ENCODE assay signal across 22 mouse cellular contexts in the genomic region with DNA sequence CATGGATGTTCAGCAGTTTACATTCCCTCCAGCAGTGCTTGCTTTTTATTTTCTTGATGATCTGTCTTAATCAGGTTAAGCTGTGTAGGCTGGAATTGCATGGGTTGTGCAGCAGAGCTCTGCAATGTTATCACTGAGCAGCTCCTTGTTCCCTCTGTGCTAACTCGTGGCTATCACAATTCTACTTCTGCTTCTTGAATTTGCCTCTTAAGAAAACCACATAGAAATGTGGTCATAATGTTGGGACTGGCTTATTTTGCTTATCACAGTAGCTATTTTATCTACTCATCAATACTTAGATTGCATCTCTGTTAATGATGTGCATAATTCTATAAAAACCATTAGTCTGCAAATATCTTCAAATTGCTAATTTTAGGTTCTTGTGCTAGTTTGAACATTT. TPM values are rescaled to one million over a fixed set of nuclear protein-coding genes. Genes with fewer than 3 reads are reported as not detected.
"Had no signal": no experiment of that assay in that cellular context is flagged by ENCODE, and none has a peak within 500 bp of the region (broad histone marks: within the 10 kb centered on the region; RNA-seq: fewer than 3 reads in every experiment).

No protein-coding gene starts in this region.

- H3K4me2 ChIP-seq: liver, embryonic 15.5 days; lung, embryonic 15.5 days; midbrain, embryonic 11.5 days; midbrain, embryonic 13.5 days; midbrain, embryonic 15.5 days; neural tube, embryonic 13.5 days; neural tube, embryonic 15.5 days had no signal

- H3K36me3 ChIP-seq: liver, embryonic 15.5 days had no signal

- H3K27ac ChIP-seq: liver, embryonic 15.5 days; lung, embryonic 15.5 days; macrophage; midbrain, embryonic 13.5 days; midbrain, embryonic 15.5 days; neural tube, embryonic 13.5 days; neural tube, embryonic 15.5 days had no signal

- H3K4me3 ChIP-seq: liver, embryonic 15.5 days; lung, embryonic 15.5 days; midbrain, embryonic 13.5 days; midbrain, embryonic 15.5 days; neural tube, embryonic 13.5 days; neural tube, embryonic 15.5 days had no signal

- ATAC-seq: liver, postnatal 0 days; midbrain, embryonic 13.5 days; midbrain, embryonic 15.5 days had no signal

- H3K9me3 ChIP-seq: liver, embryonic 15.5 days; lung, embryonic 15.5 days; midbrain, embryonic 13.5 days; midbrain, embryonic 15.5 days; neural tube, embryonic 13.5 days; neural tube, embryonic 15.5 days had no signal

- H3K4me1 ChIP-seq: liver, embryonic 15.5 days; lung, embryonic 15.5 days; midbrain, embryonic 13.5 days; midbrain, embryonic 15.5 days; neural tube, embryonic 13.5 days; neural tube, embryonic 15.5 days had no signal

- H3K9ac ChIP-seq: liver, embryonic 15.5 days; liver, postnatal 0 days; lung, embryonic 15.5 days; midbrain, embryonic 13.5 days; midbrain, embryonic 15.5 days; neural tube, embryonic 13.5 days; neural tube, embryonic 15.5 days had no signal

- DNase-seq: liver, postnatal 0 days; lung, adult 2 months; lung, postnatal 10 days; retina, postnatal 1 day; right cerebral cortex, adult 18-20 months; right cerebral cortex, postnatal 25 days; right cerebral cortex, postnatal 4 days; spleen, adult 18-20 months; thymus, adult 18-20 months; thymus, postnatal 14 days; thymus, postnatal 36 days had no signal

- H3K27me3 ChIP-seq: liver, embryonic 15.5 days; lung, embryonic 15.5 days; midbrain, embryonic 13.5 days; midbrain, embryonic 15.5 days; neural tube, embryonic 13.5 days; neural tube, embryonic 15.5 days had no signal

RNA-seq across cellular contexts. Expression of a gene that starts 32.1 kb away (rescaled TPM):
- total RNA-seq: megakaryocyte, adult 5-6 weeks; midbrain, postnatal 0 days; monocyte, adult 5-6 weeks had no signal
- polyA plus RNA-seq: liver, postnatal 0 days; lung, adult 2 months; macrophage had no signal

RNA-seq across cellular contexts. Expression of a gene that starts 57.1 kb away (rescaled TPM):
- total RNA-seq: megakaryocyte, adult 5-6 weeks; monocyte, adult 5-6 weeks had no signal
- polyA plus RNA-seq: macrophage had no signal
